Mouse (Mus musculus) left cerebral cortex, adult 11 months (tissue): ENCODE results near the gene Styxl1.
A peak's percentile ranks its signal among the peaks of the same experiment; 100 is the strongest.

ENCODE experiments used
- DNase-seq: peaks from one replicate; pipeline ENCODE4 v3.0.0; 2022; ENCODE audit warnings: low spot score

Styxl1 gene

DNA sequence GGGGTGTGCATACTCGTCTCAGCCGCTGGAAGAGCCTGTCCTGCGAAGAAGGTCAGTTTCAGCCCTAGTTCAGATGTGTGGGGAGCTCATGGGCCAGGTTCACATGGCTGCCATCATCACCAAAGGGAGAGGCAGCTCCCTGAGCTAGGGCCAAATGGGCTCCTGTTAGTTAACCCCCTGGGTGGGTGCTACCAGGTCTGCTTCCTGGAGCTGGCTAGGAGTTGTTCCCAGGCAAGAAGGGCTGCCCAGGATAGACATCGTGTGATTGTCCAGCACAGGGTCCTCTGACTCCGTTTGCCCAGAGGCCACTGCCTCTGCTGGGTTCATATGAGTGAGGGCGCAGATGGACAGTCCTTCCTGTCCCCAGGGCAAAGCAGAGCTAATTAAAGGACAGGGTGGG is 52.2 kb downstream of the Styxl1 start:
- no peak for DNase-seq

DNA sequence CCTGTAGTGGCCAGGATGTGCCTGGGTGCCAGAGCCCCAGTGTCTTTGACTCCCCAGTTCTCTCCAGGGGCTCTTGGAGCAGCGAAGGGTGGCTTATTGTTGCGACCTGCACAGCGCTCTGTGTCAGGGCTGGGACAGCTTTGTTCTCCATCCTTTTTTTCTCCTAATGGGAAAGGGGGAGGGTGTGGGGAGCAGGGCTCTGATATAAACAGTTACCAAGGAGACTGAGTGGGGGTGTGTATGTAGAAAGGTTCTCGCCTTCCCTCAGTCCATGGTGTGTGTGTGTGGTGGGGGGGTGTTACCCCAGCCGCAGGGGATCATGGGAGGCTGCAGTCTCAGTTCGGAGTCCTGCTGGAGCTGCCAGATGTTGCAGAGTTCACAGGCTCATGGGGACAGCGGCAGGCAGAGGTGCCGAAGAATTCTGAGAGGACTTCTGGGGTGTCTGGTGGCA is 52.8 kb downstream of the Styxl1 start:
- DNase-seq: peak; percentile 62

DNA sequence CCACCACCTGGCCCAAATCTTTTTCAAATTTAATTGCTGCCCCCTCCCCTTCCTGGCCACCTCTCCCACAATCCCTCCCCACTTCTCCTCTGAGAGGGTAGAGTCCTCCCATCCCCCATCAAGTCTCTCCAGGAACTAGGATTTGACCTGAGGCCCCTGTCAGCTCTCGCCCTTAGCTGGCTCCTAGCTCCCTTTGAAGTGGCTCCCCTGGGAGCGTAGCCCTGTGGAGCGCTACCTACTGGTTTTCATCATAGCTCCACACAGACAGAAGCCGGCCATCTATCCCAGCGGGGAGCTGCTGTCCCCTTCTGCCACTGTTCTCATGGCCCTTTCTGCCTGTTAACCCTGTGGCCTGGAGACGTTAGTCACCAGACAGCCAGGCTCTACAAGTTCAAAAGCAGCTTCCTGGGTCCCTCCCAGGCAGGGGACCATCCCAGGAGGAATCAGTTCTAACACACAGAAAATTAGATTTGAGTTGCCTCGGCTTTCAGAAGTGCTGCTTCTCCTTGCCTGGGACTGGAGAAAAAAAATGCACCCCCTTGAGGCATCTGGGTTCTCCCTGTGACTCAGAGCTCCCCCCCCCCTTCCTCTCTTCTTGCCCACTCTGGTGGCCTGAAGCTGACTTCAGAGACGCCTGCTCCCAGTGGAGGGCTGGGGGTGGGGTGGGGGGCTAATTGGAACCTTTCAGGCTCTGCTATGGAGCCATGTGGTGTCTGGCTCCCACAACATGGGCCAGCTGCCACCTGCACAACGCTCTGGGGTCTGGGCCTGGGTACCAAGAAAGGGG is 53.5 kb downstream of the Styxl1 start:
- no peak for DNase-seq

DNA sequence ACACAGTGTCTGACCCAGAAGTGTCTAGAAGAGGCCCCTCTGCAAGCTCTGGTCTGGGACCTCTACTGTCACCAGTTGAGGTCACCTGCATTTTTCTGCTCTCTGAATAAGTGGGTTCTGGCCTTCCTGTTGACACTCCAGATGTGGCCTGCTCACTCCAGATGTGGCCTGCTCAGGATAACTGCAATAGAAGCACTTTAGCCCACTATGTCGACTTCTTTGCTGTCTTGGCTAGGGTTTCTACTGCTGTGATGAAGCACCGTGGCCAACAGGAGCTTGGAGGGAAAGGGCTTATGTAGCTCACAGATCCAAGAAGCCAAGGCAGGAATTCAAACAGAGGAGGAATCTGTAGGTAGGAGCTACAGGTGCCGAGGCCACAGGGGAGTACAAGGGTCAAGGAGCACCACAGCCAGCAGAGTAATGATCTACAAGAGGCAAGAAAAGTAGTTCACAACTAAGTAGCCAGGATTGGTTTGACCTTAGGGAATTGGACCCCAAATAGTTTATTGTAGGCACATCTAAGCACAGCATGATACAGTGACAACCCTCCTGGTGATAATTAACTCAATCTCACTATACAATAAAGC is 54.9 kb downstream of the Styxl1 start:
- DNase-seq: no peak

DNA sequence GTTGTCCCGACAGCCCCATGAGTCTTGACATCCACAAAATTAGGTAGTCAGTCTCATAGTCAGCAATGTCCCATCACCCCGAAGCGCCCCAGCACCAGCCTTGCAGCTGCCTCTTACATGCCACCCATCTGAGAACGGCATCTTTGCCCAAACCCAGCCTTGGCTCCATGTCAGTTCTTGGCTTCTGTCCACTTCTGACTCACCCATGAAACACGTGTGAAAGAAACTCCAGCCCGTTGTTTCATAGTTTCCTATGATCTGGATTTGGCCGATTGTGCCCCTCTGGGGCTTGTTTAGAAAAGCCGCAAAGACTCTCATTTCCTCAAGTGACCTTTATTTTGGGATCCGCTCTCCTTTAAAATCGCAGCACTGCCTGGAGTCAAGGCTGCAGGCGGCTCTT is 56.1 kb downstream of the Styxl1 start:
- no peak for DNase-seq

DNA sequence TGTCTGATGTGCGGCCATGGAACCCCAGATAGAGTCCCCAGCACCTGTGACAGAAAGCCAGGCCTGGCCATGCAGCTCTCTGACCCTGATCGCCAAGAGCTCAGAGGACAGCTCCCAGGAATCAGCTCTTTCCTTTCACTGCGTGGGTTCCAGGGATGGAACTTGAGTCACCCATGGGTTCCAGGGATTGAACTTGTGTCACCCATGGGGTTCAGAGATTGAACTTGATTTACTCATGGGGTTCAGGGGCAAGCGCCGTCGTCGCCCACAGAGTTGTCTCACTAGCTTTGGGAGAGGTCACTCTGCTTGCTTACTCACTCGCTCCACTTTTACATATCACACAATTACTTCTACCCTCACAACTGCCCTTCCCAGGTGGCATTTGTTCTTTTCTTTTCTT is 57.1 kb downstream of the Styxl1 start:
- DNase-seq: no peak

DNA sequence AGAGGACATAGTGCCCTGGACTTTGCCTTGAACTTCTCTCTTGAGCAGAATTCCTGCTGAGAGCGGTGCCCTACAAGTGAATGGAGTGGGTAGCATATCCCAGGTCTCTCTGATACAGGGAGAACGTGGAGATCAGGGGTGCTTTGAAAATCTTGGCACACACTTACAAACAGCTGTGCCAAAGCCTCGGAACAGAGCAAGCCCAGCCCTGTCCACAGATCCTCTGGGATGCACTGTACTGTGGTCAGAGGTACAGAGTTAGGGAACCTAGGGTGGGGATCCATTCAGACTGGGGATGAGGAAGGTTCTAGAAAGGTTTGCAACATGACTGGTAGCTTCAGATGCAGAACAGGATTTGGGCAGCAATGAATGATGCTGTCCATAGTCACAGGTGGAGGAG is 58.1 kb downstream of the Styxl1 start:
- no peak for DNase-seq

DNA sequence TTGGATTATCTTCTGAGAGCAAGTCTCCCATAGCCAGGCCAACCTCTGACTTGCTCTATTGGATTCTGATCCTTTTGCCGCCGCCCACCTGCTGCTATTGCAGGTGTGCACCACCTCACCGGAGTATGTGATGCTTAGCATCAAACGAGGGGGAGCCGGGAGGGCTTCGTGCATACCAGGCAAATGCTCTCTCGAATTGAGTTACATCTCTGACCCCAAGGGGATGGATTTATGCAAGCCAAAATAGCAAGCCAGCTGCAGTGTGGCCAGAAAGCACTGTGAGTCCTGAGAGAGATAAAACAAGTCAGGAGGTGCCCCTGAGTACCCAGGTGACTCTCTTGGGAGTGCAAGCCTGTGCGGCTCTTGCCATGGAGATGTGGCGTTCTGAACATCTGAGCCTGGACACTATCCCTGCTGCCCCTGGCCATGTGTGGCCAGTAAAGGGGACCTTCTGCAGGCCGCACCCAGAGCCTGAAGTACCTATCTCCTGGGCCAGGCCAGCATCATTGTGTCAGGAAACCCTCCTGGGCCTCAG is 58.5 kb downstream of the Styxl1 start:
- DNase-seq: no peak

DNA sequence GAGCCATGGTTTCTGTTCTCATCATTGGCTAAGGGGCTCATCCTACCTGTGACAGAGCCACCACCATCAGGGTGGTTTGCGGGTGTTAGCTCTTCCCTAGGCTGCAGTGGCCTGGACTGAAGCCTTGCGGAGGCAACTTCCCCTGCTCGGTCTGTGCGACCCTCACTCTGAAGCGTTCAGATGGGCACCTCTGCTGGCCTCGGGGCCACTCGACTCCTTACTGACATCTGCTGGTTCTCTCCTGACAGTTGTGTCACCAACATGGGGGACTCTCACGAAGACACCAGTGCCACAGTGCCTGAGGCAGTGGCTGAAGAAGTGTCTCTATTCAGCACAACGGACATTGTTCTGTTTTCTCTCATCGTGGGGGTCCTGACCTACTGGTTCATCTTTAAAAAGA is 62.6 kb downstream of the Styxl1 start:
- no peak for DNase-seq

DNA sequence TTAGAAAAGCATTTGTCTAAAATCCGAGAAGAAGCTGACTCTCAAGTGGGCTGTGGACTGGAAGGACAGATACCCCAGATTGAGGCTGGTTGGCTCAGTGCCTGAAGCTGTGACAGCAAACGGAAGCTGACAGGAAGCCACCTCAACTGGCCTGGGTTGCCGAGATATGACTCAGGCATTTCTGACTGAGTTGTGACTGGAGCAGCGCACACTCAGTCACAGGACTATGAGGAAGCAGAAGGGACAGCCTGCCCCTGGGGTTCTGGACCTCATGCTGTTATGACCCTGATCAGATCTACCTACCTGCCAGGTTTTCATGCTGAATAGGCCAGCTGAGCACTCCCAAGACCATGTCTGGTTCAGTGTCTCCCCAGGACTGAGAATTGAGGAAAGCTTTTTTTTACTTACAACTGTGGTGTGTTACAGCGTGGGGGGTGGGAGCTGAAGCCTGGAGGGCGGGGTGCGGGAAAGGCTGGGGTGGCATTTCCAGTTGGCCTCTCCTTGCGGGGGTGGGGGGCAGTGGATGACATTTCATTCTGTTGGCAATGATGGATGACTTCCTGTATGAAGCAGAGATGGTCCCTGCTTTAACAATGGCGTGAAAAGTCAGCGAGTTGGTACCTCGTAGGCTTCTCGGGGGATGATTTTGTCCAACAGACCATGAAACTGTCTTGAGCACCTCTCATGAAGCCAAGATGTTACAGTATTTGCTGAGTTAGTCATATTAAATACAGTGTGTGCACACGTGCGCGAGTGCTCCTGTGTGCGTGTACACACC is 64.6 kb downstream of the Styxl1 start:
- no peak for DNase-seq

DNA sequence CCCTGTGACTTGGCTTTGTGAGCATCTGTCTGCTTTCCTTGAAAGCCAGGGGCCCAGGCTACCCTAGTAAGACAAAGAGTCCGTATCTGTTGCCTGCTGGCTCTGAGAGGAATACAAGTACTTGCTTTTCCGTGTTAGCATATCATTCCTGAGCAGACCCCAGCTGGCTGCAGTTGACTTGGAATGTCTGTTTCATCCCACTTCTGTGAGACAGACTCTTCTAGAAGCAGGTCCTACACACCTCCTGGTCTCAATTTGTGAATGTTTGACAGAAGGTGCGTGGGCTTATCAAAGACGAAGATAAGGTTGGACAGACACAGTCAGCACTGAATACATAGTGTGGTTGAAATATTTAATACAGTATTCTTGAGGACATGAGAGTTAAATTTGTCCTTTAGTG is 65.4 kb downstream of the Styxl1 start:
- peak; percentile 56 for DNase-seq

DNA sequence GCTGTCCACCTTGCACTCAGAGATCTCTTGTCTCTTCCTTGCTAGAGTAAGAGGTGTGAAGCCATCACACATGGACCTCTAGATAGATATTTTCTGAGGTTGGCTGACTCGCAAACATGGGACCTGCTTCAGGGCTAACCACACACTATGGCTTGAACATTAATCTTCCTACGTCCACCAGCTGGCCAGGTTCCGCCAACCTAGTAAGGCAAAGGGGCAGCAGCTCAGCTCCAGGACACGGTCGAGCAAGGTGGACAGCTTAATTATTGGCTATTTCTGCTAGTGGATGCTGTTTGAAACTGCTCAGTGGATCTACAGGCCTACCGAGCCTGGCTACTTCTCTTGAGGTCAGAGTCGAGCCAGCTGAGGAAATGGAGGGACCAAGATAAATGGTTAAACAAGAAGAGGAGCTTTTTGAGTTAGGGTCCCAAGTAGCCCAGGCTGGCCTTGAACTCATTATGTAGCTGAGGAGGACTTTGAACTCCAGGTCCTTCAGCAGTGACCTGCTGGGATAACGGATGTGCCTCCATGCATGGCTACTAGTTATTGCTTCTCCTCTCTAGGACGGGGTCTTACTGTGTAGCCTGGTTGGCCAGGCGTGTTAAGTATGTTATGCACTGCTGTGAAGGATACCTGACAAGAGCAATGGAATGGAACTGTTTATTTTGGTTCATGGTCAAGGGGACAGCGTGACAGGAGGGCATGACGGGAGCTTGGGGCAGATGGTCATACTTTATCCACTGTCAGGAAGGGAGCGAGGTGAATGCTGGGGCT is 66.4 kb downstream of the Styxl1 start:
- no peak for DNase-seq

DNA sequence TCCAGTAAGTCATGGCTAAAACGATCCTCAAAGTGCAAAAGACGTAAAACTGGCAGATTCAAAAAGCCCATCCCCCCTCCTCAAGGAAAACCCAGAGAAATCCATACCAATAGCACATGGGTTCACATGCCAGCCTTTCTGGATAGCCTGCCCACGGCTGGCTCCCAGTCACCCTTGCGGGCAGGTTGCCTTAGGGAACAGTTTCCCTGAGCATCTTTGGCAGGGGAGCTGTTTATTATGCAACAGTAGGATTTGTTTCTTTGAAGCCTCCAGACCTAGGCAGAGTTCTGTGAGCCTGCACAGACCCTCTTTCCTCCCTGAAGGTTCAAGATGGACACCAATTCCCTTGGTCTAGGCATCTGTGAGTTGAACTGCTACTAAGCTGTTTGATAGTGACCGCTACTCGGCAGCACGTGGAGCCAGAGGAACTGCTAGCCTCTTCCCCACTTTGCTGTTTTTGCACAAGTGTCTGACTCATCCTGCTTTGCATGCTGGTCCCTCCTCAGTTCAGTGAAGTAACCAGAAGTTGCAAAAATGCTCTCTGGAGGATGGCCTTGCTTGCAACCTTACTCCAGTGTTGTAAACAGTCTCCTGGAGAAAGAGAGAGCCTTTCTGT is 67.5 kb downstream of the Styxl1 start:
- no peak for DNase-seq

DNA sequence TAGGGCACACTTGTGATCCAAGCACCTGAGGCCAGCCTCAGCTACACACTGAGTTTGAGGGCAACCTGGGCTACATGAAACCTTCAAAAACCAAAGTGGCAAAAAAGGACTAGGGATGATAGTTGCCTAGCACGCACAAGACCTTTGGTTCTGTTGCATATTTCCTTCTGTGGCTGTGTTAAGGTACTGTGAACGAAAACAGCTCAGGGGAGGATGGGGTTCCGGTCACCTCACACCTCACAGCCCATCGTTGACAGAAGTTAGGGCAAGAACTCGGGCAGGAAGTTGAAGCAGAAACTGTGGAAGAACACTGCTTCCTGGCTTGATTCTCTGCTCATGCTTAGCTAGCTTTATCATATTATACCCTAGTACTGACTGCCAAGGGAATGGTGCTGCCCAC is 68.5 kb downstream of the Styxl1 start:
- no peak for DNase-seq

DNA sequence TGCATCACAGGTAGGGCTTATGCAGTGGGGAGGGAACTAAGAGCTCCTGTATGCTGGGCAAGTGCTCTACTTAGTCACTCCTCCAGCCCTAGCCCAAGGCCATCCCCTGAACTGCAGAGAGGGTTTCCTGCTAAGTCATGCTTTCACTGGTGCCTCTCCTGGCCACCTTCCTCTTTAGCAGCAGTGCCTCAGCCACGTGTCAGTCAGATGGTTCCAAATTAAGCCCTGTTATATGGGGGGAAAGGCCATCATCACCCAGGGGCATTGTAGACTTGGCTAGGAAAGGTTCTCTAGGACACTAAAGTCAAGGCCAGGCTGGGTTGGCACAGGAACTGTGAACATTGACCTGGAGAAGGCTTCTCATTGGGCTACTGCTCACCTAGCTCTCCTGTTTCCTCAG is 70.3 kb downstream of the Styxl1 start:
- no peak for DNase-seq

DNA sequence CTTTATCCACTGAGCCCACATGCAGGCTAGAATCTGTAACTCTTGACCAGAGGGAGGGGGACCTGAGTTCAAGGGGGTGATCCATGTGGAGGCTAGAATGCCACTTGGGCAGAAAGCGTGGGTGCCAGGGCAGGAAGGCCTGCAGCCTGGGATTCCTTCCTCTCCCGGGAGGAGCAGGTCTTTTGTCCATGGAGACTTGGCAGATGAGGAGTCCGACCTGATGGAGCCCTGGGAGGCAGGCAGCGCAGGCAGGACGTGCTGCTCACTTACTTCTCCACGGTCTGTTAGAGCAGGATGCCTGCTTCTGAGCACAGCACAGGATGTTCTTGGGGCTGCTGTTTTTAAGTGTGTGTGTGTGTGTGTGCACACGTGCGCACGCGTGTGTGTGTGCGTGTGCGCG is 71.1 kb downstream of the Styxl1 start:
- DNase-seq: no peak

DNA sequence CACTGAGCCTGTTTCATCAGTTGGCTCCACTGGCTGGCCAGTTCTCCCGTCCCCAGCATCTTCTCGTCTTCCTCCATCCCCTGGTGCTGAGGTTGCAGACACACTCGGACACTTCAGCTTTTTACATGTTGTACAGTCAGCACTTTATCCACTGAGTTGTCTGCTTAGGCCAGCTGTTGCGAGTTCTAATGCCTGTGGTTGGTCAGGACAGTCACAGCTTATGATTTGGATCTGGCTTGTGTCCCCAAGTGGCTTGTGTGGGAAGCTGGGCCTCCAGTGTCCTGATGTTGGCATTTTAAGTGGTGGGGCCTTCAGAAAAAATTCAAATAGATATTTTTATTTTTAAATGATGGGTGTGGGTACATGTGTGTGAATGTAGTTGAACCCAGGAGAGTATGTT is 72.8 kb downstream of the Styxl1 start:
- DNase-seq: no peak

DNA sequence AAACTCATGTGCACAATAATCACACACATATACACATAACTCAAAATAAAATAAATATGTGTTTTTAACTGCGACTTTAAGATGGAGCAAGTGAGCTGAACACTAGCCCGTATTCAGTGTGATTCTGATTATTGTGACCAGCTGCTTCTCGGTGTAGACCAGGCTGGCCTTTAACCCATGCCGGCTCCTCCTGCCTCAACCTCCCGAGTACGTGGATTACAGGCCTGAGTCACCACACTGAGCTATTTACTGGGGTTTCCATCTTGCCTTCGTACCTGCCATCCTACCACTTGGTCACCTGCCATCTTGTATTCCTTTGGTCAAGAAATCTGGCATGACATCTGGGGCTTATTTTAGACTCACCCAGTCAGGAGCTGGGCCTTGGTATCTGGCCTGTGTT is 74.8 kb downstream of the Styxl1 start:
- no peak for DNase-seq

DNA sequence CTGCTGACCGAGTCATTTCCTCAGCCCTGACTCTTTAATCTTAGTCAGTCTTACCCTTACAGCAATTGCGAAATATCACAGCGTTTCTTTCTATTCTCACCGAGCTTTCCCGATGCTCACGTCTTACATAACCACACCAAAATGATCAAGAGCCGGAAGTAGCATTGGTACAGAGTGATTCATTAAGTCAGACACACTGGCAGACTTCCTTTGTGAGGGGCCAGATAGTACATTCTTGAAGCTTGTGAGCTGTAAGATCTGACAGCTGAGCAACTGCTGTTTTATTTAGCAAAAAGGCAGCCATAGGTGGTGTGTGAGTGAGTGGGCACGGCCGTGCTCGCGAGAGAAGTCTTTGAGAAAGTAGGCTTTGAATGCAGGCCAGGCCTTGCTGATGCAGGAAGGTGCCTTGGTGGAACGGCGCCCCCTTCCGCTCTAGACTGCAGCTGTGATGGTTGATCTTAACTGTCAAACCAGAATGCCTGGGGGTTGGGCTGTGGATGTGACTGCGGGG is 75.4 kb downstream of the Styxl1 start:
- peak; percentile 71 for DNase-seq

DNA sequence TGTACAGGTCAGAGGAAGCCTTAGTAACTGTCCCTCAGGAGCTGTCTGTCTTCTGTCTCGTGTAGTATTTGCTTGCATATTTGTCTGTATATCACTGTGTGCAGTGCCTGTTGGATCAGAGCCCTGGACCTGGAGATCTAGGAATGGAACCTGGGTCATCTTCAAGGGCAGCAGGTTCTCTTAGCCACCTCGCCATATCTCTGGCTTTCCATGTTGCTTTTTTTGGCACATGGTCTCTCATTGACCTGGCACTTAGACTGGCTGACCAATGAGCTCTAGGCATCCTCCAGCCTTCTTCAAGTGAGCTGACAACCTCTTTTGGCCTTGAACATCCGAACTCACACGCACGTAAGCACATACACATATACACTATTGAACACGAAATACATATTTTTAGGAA is 76.0 kb downstream of the Styxl1 start:
- no peak for DNase-seq

DNA sequence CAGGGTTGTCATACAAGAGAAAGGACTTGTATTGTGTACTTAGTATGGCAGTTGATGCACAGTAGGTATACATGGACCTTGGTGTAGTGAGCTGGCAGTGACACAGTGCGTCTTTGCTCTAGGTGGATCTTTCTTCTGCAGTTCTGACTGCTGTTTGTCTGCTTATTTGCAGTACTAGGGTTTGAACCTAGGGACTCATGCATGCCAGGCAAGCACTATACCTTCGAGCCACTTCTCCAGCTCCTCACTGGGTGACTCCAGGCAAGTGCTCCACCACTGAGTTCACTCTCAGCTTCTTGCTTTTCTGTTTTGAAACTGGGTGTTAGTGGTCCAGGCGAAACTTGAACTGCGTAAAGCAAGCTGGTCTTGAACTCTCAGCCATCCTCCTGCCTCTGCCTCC is 76.6 kb downstream of the Styxl1 start:
- DNase-seq: no peak

DNA sequence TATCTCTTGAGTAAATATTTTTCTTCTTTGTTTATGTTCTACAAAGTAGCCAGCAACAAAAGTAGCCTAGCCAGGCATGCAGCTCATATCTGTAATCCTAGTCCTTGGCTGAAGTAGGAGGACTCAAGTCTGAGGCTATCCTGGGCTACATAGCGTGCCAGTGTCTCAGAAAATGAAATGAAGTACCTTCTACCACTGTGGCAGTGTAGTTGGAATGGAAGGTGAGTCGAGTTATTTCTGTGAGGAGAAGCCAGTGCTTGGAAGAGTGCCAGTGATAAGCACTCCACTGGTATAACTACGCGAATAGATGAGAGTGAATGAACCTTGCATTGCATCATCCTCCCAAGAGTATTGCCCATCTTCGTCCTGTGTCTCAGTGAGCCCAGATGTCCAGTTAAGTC is 80.5 kb downstream of the Styxl1 start:
- no peak for DNase-seq
